Mouse (Mus musculus) intestine, embryonic 16.5 days (tissue): ENCODE results near the gene Naxd. TPM values are rescaled to one million over a fixed set of nuclear protein-coding genes. Genes with fewer than 3 reads are reported as not detected.

Experiments used
- ATAC-seq: fragments of 200-750 bp; cut with Nextera tagmentation; 2 replicates; pipeline ENCODE4 v1.8.0; 2017; ENCODE audit warnings: moderate TSS enrichment, moderate library complexity
- H3K27ac ChIP-seq: fragments of 300-500 bp; sonication (generic); 2 replicates; pipeline ENCODE4 v1.5.1; 2014; ENCODE audit warnings: mild to moderate bottlenecking, low read length
- H3K27me3 ChIP-seq: fragments of 300-500 bp; sonication (generic); replicated peaks from 2 replicates; pipeline ENCODE4 v1.6.1; 2014; ENCODE audit warnings: low read length, control low read depth, mixed read lengths; ENCODE audit not compliant: control insufficient read depth, insufficient read depth
- H3K36me3 ChIP-seq: fragments of 300-500 bp; sonication (generic); 2 replicates; pipeline ENCODE4 v1.6.1; 2014; ENCODE audit warnings: low read length, control low read depth; ENCODE audit not compliant: control insufficient read depth, insufficient read depth
- H3K4me1 ChIP-seq: fragments of 300-500 bp; sonication (generic); 2 replicates; pipeline ENCODE4 v1.6.1; 2014; ENCODE audit warnings: low read length, control low read depth, mixed read lengths; ENCODE audit not compliant: control insufficient read depth, insufficient read depth
- H3K4me2 ChIP-seq: fragments of 300-500 bp; sonication (generic); 2 replicates; pipeline ENCODE4 v1.6.1; 2014; ENCODE audit warnings: low read depth, low read length, control low read depth
- H3K4me3 ChIP-seq: fragments of 300-500 bp; sonication (generic); 2 replicates; pipeline ENCODE4 v1.5.1; 2014; ENCODE audit warnings: mild to moderate bottlenecking, low read length
- H3K9ac ChIP-seq: fragments of 300-500 bp; sonication (generic); 2 replicates; pipeline ENCODE4 v1.6.1; 2014; ENCODE audit warnings: low read depth, low read length
- H3K9me3 ChIP-seq: fragments of 300-500 bp; sonication (generic); 2 replicates; pipeline ENCODE4 v1.6.1; 2016; ENCODE audit warnings: low read length, control low read depth; ENCODE audit not compliant: control insufficient read depth
- WGBS: fragments of 180-500 bp; shearing (Covaris S2); extraction: QIAGEN DNeasy Blood & Tissue Kit; methylation state at CpG from one replicate; pipeline ENCODE4 v1.1.7; 2014; 5-methylcytosine and 5-hydroxymethylcytosine counted together
- polyA plus RNA-seq: library from polyadenylated mRNA; unstranded; fragments of >200 nt; fragmentation: Nextera tagmentation; extraction: Ambion mirVana; gene quantifications from 2 replicates; pipeline ENCODE4 v1.2.1, GENCODE M21; 2015

Gene Naxd
- polyA plus RNA-seq, 1 experiment from 2014 or later, result 105 TPM

DNA sequence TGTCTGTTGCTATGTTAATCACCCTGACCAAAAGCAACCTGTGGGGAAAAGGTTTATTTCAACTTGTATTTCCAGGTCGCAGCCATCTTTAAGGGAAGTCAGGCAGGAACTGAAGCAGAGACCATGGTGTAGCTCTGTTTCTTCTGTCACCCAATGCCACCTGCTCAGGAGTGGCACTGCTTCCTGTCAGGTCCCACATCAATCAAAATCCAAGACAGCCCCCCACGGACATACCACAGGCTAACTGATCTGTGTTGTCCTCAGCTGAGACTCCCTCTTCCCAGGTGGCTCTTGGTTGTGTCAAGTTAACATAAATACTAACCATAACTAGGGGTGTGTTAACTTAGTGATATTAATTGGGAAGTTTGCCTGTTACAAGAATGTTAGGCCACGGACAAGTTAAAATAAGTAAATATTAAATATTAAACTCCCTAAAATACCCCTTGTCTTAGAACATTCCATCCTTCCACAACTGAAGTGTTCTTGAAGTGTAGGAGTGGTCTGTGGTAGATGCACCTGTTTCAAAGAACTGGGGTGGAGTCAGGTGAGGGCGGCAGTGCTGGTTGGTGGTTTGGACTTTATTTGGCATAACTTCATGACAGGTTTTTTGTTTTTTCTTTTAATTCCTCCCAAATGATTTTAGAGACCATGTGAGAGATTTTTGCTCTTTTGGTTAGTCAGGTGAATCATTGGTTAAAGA lies 1.6 kb downstream of the Naxd start:
- 80% methylated on average over 4 of the region's 4 CpGs for WGBS
- Histone ChIP-seq H3K27me3 (no peaks in the 10 kb centered on the region), H3K9me3 (no peaks in the 10 kb centered on the region), H3K36me3 (peaks cover 6% of the 10 kb centered on the region), H3K4me2 (no peak overlapping the region), H3K9ac (no peak overlapping the region), H3K27ac (no peak overlapping the region), H3K4me1 (peaks cover 10% of the 10 kb centered on the region), H3K4me3 (no peak overlapping the region; the same call in 1 of the 2 replicates)
- no peak for ATAC-seq

DNA sequence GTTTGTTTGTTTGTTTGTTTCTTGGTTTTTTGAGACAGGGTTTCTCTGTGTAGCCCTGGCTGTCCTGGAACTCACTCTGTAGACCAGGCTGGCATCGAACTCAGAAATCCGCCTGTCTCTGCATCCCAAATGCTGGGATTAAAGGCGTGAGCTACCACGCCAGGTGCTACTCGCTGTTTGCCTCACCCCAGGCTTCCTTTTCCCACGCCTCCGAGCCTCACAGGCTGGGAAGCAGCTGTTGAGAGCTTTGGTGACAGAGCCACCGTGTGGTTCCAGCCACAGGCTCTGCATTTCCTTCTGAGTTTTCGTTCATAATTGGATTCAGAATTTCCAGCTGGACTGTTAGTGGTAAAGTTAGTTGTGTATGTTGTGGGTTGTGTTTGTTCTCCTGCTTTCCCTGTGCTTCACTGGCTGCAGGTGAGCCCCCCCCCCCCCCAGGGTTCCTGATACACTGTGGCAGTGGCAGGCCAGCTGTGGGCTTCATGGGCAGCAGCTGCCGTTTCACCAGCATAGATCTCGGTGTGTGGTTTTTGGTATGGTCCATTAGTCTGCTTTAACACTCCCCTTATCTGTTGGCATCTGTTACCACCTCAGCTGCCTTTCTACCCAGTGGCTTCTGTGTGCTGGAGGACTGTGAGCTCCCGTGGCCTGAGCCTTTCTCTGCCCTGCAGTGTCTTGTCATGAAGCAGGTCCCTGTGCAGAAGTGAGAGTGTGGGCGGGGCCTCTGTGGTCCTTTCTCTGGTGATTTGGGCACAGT lies 6.3 kb downstream of the Naxd start:
- 85% methylated on average over 13 of the region's 13 CpGs for WGBS
- H3K27me3 ChIP-seq, result no peaks in the 10 kb centered on the region
- H3K27ac ChIP-seq, result no peak overlapping the region
- no peaks in the 10 kb centered on the region for H3K9me3 ChIP-seq
- no peak overlapping the region for H3K9ac ChIP-seq
- H3K4me2 ChIP-seq, result no peak overlapping the region
- H3K4me1 ChIP-seq, result no peaks in the 10 kb centered on the region
- H3K36me3 ChIP-seq, result peaks cover 17% of the 10 kb centered on the region
- ATAC-seq, result no peak
- no peak overlapping the region for H3K4me3 ChIP-seq

DNA sequence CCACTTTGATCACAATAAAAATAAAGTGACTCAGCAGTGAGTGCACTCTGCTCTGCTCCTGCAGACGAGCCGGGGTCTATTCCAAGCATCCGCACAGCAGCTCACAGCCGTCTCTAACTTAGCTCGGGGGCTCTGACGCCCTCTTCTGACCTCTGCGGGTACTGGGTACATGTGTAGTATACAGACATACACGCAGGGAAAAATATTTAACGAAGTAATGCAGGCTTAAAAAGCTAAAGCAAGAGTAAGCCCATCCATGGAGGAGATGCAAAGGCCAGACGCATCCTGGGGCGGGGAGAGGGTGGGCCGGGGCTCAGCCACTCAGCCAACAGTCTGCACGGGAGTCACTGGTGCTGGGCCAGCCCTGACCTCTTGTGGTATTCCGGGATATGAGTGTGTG lies 8.8 kb downstream of the Naxd start:
- H3K27ac ChIP-seq, result no peak overlapping the region
- peaks cover 25% of the 10 kb centered on the region for H3K36me3 ChIP-seq
- no peak overlapping the region for H3K4me3 ChIP-seq
- H3K9me3 ChIP-seq, result no peaks in the 10 kb centered on the region
- ATAC-seq, result no peak
- no peak overlapping the region for H3K4me2 ChIP-seq
- no peaks in the 10 kb centered on the region for H3K27me3 ChIP-seq
- H3K9ac ChIP-seq, result no peak overlapping the region
- WGBS, result 82% methylated on average over 14 of the region's 14 CpGs
- no peaks in the 10 kb centered on the region for H3K4me1 ChIP-seq

DNA sequence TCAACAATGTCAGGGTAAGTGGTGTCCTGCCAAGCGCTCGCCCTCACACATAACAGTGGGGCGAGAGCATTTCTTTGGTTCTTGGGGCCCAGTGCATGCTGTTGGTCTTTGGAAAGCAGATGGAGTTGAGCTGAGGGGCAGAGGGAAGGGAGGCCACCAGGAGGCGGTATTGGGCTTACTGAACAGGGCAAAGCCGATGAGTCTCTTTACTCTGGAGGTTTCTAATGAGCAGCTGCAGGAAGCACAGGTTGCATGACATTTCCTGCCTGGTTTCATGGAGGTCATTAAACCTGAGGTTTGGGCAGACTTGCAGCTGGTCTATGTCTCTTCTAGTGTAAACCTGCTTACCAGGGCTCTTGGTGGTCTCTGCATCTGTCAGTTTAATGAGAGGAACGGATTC lies 9.5 kb downstream of the Naxd start:
- H3K36me3 ChIP-seq, result peaks cover 27% of the 10 kb centered on the region
- no peak overlapping the region for H3K9ac ChIP-seq
- H3K4me2 ChIP-seq, result no peak overlapping the region
- WGBS, result 68% methylated on average over 6 of the region's 6 CpGs
- ATAC-seq, result no peak; the same call in 1 of the 2 replicates
- H3K27me3 ChIP-seq, result no peaks in the 10 kb centered on the region
- no peaks in the 10 kb centered on the region for H3K9me3 ChIP-seq
- H3K27ac ChIP-seq, result no peak overlapping the region
- H3K4me1 ChIP-seq, result no peaks in the 10 kb centered on the region
- no peak overlapping the region for H3K4me3 ChIP-seq

DNA sequence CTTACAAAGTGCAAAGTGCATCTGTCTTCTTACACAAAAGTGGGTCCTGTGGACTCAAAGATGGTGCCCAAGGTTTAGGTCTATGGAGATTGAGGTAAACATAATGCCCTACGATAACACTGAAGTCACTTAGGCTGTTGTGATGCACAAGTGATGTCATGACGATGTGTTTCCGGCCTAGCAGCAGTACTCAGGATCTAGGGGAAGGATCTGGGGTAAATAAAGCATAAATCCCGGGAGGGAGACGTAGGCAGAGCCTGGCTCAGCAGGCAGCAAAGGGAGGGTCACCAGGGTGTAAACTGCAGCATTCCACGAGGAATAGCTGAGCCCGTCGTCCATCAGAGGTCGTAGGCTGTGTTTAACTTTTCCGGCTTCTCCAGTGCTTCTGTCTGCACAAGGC lies 11.6 kb downstream of the Naxd start:
- no peak overlapping the region for H3K9ac ChIP-seq
- H3K27ac ChIP-seq, result no peak overlapping the region
- 66% methylated on average over 10 of the region's 10 CpGs for WGBS
- no peaks in the 10 kb centered on the region for H3K9me3 ChIP-seq
- H3K27me3 ChIP-seq, result no peaks in the 10 kb centered on the region
- peaks cover 36% of the 10 kb centered on the region for H3K36me3 ChIP-seq
- H3K4me3 ChIP-seq, result no peak overlapping the region
- no peak overlapping the region for H3K4me2 ChIP-seq
- H3K4me1 ChIP-seq, result no peaks in the 10 kb centered on the region
- ATAC-seq, result no peak

DNA sequence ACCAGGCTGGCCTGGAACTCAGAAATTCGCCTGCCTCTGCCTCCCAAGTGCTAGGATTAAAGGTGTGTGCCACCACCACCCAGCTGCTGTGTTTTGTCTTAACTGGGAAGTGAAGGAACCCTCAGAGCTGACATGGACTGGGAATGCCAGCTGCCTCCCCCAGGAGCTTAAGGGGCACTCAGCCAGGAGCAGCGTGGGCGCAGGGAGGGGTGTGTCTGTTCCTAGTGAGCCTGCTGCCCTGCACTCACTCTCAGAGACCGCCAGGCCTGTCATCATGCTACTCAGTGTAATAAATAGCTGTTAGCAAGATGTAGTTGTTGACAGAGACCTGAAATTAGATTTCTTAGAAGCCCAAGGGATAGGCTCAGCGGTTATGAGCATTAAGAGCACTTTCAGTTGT lies 13.7 kb downstream of the Naxd start:
- H3K9me3 ChIP-seq, result no peaks in the 10 kb centered on the region
- no peak overlapping the region for H3K4me3 ChIP-seq
- H3K4me2 ChIP-seq, result no peak overlapping the region
- H3K9ac ChIP-seq, result no peak overlapping the region
- no peaks in the 10 kb centered on the region for H3K27me3 ChIP-seq
- no peaks in the 10 kb centered on the region for H3K4me1 ChIP-seq
- no peak overlapping the region for H3K27ac ChIP-seq
- 89% methylated on average over 5 of the region's 5 CpGs for WGBS
- no peak for ATAC-seq
- H3K36me3 ChIP-seq, result peaks cover 36% of the 10 kb centered on the region

DNA sequence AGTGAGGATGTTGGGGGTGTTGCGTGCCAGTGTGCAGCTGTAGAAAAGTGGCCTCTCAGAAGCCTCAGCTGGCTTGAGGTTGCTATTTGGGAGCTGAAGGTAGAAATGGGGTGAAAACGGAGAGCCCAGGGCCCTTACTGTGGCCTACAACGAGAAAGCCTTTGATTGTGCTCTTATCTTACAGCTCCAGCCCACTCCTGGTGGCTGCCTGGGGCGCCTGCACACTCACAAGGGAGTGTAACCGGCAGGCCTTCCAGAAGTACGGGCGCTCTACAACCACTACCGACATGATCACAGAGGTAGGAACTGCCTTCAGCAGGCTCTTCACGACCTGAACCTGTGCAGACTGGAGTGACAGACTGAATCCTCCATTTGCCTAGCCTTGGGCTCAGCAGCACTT lies 15.4 kb downstream of the Naxd start:
- H3K9ac ChIP-seq, result no peak overlapping the region
- H3K27ac ChIP-seq, result no peak overlapping the region
- no peak for ATAC-seq
- H3K4me3 ChIP-seq, result no peak overlapping the region
- WGBS, result 86% methylated on average over 9 of the region's 9 CpGs
- H3K27me3 ChIP-seq, result no peaks in the 10 kb centered on the region
- H3K4me1 ChIP-seq, result no peaks in the 10 kb centered on the region
- no peaks in the 10 kb centered on the region for H3K9me3 ChIP-seq
- H3K4me2 ChIP-seq, result no peak overlapping the region
- H3K36me3 ChIP-seq, result peaks cover 37% of the 10 kb centered on the region

DNA sequence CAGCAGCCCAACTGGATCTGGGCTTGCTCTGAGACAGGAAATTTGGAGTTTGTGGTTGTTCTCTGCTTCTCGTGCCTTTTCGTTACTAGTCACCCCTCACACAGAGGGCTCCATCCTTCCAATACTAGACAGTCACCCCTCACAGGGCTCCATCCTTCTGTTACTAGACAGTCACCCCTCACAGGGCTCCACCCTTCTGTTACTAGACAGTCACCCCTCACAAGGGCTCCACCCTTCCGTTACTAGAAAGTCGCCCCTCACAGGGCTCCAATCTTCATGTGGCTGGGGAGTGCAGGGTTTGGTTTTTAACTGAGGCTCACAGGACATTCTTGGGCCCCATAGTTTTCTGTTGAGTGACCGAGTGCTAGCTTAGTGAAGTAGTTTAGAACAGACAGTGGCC lies 15.9 kb downstream of the Naxd start:
- peaks cover 34% of the 10 kb centered on the region for H3K36me3 ChIP-seq

DNA sequence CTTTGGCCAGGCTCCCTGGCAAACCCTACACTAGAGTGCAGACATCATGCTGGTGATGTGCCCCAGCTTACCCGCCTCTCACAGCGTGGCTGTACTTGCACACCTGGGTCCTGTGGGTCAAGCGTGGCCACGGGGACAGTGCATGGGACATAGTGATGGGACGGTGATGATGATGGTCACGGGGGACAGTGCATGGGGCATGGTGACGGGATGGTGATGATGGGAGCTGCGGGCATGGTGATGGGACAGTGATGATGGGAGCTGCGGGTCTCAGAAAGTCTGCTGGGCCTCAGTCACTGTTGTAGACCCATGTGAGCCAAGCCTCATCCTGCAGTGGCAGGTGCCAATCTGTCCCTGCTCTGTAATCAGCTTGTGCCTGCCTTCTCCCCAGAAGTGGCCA lies 19.0 kb downstream of the Naxd start:
- no peak overlapping the region for H3K4me2 ChIP-seq
- peaks cover 27% of the 10 kb centered on the region for H3K36me3 ChIP-seq
- ATAC-seq, result no peak
- H3K4me1 ChIP-seq, result no peaks in the 10 kb centered on the region
- no peak overlapping the region for H3K4me3 ChIP-seq
- H3K27me3 ChIP-seq, result no peaks in the 10 kb centered on the region
- WGBS, result 94% methylated on average over 9 of the region's 9 CpGs
- no peaks in the 10 kb centered on the region for H3K9me3 ChIP-seq
- no peak overlapping the region for H3K9ac ChIP-seq
- no peak overlapping the region for H3K27ac ChIP-seq

More for the DNA sequence above, 15.9 kb downstream of the Naxd start:
- Histone ChIP-seq H3K9ac (no peak overlapping the region), H3K4me1 (no peaks in the 10 kb centered on the region), H3K9me3 (no peaks in the 10 kb centered on the region), H3K4me2 (no peak overlapping the region), H3K27ac (no peak overlapping the region), H3K27me3 (no peaks in the 10 kb centered on the region), H3K4me3 (no peak overlapping the region)
- no peak for ATAC-seq
- 88% methylated on average over 5 of the region's 5 CpGs for WGBS
